Mouse (Mus musculus) T-helper 17 cell (primary cell): Measurements from ENCODE around the gene C5ar2.
"Not testable (repeated sequence)": the region's sequence is repeated elsewhere in the genome, so short reads cannot be mapped to it uniquely, and the experiment has no call there.

Source experiments
- in situ Hi-C, 2 experiments: fragments of 300-600 bp; cut with MboI, MseI; formaldehyde crosslinking; loops; 1 replicate in 1 of 2; 2 replicates in 1 of 2; pipeline ENCODE4 v1.15.1; 2025; ENCODE audit warnings: high pct_unique_total_duplicates in 2 of 2

Gene C5ar2

DNA sequence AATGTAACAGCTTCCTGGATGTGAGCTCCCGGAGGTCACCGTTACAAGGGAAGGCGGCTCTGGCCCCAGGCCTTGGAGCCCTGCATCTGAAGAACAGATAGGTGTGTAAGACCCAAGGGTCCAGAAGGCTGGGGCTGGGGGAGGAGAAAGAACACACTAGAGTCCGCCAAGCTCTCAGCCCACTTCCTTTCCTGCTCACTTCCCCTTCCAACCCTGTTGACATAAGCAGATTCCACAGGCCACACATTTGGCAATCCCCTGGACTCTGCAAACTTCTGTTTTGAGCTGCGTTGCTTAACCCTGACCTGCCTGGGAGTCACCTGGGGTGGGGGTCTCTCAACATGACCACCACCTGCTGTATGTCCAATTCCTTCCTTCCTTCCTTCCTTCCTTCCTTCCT is at the start of gene C5ar2:
C5ar2 (minus strand) TSS at position 88 of the 400 bp plus-strand sequence.
- in situ Hi-C loops, result no loop called here

DNA sequence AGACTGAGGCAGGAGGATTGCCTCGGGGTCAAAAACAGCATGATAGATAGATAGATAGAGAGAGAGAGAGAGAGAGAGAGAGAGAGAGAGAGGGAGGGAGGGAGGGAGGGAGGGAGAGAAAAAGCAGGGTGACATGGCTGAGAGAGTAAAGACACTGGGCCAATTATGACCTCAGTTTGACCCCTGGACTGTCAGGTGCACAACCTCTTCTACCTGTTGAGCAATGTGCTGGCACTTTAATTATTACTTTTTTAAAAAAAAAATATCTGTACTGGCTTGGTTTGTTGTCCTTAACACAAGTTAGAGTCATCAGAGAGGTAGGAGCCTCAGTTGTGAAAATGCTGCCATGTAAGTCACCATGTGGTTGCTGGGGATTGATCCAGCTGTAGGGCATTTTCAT is 43.8 kb upstream of the C5ar2 start:
- in situ Hi-C loops, result no loop called here

DNA sequence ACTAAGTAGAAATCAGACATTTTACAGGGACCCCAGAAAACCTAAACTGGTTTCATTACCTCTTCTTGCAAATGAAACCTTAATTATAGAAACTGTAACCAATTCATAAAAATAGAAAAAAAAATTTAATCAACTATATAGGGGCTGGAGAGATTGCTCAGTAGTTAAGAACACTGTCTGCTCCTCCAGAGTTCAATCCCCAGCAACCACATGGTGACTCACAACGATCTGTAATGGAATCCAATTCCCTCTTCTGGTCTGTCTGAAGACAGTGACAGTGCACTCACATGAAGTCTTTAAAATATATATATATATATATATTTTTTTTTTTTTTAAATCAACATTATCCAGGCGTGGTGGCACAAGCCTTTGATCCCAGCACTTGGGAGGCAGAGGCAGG is 43.1 kb upstream of the C5ar2 start:
- in situ Hi-C loops, result no loop called here

DNA sequence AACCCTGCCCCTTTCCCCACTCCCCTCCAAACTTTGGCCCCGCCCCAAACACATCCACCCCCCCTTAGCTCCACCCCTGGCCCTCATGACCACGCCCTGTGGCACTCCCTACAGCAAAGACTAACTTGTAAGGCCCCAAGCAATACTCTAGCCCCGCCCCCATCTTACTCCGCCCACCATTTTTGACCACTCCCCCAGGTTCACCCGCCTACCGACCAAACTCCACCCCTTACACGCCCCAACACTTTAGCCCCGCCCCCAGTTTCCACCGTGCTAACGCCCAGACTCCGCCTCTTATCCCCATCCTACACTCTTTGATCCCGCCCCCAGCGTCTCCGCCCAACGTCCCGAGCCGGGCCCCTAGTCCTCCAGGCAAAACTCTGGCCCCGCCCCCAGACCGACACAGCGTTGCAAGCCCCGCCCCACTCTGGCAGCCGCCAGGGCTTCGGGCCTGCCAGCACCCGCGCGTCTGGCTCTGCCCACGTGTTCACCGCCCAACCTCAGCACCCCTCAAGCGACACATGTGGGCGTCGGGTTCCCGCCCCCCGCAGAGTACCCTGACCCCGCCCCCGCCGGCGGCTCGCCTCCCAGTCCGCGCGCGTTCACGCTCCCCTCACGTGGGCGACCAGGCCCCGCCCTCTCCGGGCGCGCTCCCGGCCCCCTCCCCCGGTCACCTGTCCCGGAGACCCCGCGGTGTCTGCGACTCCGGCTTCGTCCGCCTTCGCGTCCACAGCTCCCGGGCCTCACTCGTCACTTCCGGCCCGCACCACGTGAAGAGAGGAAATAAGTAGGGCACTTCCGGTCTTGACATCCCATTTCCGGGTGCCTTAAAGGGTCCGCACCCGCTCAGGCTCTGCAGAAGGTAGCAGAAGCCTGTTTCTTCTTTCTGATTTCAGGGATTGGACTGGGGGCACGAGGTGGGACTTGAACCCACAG is 42.3 kb upstream of the C5ar2 start, which contains the start of gene Ccdc9:
Ccdc9 (minus strand) TSS at position 770 of the 936 bp plus-strand sequence.
- in situ Hi-C loops, result no loop called here

DNA sequence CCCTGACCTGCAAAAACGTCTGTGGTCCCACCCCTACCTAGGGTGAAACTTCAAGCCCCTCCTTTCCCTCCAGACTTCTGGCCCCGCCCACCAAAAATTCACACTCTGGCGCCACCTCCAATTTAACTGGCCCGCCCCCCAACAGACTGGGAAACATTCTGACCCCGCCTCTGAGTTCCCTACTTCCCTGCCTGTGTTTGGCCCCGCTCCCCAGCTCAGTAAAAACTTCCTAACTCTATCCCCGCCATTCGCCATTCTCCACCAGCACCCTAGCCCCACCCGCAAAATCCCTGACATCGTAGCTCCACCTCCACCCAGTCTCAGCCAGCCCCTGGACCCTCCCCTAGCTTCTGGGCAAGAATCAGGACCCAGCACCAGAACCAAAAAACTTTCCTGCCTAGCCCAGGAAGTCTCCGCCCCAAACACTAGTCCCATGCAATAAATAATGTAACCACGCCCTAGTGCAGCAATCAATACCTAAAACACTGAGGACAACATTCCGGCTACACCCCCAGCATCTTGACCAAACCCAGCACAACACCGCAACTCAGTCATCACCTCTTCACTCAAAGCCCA is 41.6 kb upstream of the C5ar2 start:
- in situ Hi-C loops, result no loop called here

DNA sequence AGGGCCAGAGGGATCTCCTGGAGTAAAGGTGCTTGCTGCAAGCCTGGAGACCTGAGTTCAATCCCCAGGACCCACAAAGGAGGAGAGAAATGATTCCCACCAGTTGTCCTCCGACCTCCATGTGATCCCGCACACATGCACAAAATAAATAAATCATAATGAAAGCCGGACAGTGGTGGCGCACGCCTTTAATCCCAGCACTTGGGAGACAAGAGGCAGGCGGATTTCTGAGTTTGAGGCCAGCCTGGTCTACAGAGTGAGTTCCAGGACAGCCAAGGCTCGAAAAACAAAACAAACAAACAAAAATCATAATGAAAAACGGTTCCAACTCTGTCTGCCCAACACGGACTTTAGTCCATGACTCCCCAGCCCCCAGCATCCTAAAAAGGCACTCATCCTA is 41.0 kb upstream of the C5ar2 start:
- in situ Hi-C loops, result no loop called here

DNA sequence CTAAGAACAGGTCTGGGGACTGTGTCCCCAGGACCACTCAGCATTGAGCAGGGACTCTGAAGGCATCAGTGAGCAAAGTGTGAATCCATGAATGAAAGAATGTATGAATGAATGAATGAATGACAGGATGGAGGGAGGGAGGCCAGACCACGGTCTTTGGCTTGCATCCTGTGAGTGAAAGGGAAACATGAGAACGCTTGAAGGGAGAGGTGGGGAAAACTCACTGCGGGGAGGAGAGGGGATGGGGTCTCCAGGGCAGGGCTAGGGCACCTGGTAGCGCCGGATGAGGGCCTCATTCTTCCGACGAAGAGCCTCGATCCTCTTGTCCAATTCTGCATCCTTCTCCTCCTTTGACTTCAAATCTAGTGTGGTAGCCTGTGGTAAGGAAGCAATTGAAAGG is 40.0 kb upstream of the C5ar2 start:
- in situ Hi-C loops, result no loop called here

DNA sequence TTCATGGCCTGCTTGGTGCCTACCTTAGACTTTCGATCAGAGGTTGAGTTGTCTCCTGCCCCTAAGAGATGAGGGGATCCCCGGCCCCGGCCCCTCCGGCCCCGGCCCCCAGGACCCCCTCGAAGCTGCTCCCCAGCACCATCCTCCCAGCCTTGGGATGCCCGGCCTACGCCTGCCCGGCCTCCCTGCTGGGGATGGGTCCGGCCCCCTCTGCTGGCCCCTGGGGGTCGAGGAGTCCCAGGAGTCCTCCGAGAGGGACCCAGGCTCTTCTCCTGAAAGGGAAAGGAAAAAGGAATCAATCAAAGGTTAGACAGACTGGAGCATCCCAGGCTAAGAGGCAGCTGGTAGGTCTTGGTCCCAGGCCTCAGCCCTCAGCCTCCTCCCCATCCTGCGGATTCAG is 38.4 kb upstream of the C5ar2 start:
- in situ Hi-C loops, result no loop called here

DNA sequence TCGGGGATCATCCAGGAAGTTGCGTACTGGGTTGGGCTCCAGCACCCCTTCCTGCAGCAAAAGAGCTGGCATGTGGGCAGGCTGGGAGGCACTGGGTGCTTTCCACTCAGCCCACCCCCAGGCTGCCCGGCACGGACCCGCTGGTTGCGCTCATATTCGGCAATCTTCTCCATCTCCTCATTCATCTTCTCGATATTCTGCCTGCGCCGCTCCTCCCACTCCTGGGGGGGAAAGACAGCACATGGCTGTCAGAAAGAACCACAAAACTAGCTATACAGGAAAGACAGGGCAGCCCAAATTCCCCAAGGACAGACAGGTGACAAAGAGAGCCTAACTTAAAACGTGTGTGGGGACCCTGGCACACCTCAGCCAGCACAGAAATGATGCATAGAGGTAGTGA is 36.8 kb upstream of the C5ar2 start:
- in situ Hi-C loops, result no loop called here

DNA sequence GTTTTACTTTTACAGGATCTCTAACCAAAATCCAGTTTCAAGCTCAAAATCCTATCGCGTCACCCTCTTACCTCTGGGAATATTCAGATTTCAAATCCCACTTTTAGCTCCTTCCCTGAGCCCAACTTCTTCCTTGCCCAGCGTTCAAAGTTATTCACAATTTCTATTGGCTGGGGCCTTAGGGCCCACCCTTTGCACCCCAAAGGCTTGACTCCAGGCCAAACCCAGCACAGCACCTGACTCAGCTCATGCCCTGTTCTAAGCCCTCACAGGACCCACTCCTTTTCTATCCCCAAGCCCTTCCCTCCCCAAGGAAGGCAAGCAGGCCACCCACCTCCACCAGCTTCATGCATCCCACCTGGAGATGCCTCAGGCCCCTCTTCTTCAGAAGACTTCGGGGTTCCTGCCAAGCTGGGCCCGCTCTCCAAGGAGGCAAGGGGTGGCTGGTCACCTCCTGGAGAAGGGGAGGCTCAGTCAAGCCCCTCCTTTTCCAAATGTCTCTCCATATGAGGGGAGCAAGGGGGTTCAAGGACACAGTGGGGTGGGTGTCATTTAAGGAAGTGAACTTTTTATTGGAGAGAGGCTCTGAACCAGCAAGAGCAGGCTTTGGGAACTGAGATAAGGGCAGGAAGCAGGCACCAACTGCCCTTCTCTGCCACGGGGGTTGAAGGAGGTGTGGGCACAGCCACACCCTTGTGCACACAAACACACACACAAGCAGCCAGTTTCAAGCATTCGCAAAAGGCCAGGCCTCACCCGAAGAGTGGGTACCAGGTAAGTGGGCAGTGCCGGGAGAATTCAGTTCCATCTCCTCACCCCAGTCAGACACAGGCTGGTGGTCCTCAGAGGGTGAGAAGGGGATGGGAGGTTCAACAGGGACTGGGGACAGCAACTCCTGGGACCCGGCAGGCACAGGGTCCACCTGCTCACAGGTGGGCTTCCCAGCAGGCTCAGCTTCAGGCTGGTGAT is 31.3 kb upstream of the C5ar2 start:
- in situ Hi-C loops, result no loop called here

DNA sequence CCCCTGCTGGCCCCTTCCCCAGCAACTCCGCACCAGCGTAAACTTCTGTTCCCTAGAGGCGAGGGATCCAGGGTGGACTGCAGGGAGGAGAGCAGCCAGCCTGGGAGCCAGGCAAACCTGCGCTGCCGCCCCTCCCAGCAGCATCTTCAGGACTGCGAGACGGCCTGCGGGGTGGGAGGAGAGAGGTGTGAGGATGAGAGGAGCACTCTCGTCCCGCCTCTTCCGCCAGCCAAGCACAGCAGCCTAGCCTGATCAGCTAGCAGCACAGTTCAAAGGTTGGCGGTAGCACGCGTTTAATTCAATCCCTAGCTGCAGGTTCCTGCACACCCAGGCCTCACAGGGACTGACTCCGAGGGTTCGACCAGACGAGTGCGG is 29.8 kb upstream of the C5ar2 start:
- in situ Hi-C loops, result no loop called here

DNA sequence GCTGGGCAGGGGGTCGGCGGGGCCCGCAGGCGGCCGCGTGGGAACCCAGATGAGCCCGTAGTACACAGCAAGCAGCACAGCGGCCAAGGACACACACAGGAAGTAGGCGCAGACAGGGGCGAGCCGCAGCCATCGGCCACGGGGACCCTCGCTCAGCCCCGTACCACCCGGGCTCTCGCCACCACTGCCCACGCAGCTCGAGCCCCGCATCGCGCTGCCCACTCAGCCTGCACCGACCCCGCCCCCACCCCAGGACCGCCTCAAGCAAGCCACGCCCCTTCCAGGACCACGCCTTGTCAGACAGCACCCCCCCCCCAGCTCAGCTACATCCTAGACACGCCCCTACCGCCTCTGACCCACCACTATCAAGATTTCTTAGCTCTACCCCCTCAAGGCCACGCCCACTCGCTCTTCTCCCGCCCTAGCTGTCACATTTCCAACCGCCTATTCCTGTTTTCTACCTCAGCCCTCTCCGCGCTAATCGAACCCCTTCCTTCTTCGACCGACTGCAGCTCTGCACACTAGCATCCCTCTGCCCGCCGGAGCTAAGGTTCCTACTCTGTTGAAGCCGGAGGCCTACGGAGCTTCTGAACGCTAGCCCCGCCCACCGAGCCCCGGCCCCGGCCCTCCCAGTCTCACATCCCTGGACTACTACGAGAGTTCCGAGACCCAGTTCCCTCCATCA is 29.3 kb upstream of the C5ar2 start, which contains the start of gene Inafm1:
Inafm1 (minus strand) TSS at position 537 of the 685 bp plus-strand sequence.
- in situ Hi-C loops, result no loop called here

DNA sequence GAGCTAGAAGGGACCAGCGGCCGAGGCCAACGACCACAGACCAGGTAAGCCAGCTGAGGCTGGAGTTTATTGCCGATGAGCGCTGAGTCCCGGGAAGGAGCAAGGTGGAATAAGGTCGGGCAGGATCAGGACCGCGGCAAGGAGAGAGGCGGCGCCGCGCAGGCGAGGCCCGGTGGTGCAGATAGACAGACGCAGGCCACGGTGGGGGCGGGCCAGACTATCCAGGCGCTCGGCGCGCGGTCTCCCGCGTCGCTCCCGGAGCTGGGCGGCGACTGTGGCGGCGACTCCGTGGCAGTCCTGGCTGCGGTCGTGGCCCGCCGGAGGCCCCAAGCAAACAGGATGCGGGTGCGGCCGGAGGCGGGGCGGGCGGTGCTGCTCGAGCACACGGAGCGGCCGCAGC is 28.7 kb upstream of the C5ar2 start:
- in situ Hi-C loops, result no loop called here

DNA sequence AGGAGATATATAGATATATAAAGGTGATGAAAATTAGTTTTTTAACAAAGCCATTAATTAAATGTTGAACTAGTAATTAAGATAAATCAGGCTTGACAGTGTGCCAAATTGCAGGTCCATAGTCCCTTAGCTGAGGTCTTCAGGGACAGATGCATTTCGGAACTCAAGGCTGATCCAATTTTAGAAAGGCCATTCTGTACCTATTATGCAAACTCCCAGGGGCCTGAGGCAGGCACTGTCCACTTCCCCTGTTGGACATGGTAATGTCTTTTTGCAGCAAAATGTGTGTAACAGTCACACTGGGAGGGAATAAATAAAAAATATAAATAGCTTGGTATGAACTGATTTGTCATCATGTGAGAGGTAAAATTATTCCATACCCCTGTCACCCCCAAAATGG is 27.2 kb upstream of the C5ar2 start:
- in situ Hi-C loops, result no loop called here

DNA sequence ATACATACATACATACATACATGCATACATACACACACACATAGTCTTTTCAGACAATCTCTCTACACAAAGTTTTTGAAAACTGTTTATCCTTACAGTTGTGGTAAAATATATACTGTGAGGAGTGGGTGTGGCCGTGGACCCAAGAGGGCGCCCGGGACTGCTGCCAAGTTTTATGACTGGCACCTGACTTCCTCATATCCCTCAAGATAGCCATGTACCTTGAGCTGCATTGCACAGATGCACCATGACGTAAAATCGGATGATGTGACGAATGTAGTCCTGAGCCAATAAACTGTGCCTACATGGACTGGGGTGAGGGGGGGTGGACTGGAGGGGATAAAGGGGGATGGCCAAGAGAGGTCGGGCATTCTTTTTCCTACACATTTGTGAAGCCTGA is 22.6 kb upstream of the C5ar2 start:
- in situ Hi-C loops, result not testable (repeated sequence)

DNA sequence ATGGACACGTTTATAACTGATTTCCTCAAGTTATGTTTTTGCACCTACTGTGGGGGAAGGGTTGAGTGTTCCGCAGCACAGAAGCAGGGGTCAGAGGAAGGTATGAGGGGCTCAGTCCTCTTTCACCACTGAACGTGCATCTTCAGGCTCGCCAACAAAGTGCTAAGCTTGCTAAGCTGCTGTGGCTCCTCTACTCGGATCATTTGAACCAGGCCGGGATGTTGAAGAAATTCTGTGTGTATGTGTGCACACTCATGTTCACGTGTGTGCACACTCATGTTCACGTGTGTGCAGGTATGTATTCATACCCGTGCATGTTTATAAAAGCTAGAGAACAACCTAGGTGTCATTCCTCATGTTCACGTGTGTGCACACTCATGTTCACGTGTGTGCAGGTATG is 21.9 kb upstream of the C5ar2 start:
- in situ Hi-C loops, result no loop called here

DNA sequence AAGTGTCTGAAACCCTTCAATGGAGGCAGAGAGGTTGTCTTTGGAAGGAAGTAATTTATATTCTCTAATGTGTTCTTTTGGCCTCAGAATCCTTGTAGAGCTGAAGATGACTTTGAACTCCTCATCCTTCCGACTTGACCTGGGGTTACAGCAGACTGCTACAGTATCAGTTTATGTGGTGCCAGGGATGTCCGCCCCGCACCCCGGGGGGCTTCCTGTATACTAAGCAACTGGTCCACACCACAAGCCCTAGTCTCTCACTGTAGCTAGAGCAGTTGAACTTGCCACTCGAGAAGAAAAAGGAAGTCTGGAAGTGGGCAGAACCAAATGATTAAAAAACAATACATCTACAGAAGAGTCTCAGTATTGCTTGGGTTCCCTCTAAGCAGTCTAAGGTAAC is 19.9 kb upstream of the C5ar2 start:
- in situ Hi-C loops, result loop anchor here in 1 of 2 experiments (5.0 kb wide), 1 partner anchor 72 kb away; no protein-coding TSS in a partner anchor

DNA sequence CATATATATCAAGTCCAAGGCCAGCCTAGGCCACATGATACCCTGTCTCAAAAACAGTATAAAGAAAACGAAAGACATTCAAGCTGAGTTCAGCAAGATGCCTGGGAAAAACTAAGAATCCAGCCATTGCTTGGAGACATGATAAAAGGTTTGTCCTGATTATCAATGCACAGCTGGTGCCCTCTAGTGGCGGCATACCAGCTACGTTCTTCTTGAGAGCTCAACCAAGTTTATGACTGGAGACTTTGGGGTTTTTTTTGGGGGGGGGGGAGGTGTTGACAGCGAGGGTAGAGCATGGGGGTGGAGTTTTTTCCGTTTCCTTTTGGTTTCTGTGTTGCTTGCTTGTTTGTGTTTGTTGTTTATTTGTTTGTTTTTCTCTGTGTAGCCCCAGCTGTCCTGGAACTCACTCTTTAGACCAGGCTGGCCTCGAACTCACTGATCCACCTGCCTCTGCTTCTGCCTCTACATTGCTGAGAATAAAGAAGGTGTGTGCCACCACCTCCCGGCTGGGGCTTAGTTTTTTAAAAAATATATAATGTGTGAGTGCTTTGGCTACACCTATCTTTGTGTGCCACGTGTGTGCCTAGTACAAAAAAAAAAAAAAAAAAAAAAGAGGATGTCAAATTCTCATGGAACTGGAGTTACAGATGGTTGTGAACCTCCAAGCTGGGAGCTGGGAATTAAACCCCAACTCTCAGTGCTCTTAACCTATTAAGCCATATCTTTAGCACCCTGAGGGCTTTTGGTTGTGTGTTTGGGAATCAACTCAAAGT is 19.2 kb upstream of the C5ar2 start:
- in situ Hi-C loops, result loop anchor here in 1 of 2 experiments (5.0 kb wide), 1 partner anchor 71 kb away; no protein-coding TSS in a partner anchor

DNA sequence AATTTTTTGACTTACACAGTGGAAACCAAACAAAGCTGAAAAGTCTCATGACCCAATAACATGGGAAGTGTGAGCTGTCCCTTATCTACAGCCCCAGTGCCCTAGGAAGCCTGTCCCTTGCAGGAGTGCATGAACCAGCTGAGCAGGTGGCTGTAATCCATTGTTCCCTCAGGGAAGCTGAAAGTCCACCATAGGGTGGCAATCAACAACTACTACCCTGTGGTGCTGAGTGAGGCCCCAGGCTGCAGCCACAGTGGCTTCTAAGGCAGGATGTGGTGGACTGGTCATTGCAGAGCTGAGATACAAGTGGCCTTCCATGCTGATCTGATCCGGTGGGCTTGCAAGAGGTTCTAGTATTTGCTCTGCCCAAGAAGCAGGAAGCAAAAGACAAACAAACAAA is 17.1 kb upstream of the C5ar2 start:
- in situ Hi-C loops, result loop anchor here in 1 of 2 experiments (5.0 kb wide), 1 partner anchor 69 kb away; no protein-coding TSS in a partner anchor

DNA sequence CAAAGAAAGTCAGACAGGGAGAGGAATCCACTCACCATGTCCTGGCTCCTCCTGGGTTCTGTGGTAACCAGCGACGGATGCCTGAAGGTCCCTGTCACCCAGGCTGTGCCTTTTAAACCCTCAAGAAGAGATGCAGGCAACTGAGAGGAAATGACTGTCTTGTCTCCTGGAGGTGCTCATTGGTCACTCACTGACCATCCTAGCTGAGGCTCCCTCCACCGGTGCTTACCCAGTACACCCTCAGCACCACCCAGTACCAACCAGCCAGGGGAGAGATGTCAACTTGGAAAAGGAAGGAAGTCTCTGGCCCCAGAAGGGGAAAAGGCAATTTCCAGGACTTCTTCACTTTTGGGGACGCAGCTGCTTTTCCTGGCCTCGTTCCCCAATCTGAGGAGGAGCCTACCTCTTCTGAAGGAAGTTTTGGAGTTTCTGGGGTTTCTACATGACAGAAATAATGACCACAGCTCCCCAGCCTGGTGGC is 15.2 kb upstream of the C5ar2 start, which contains the start of gene C5ar1:
C5ar1 (minus strand) TSS at position 431 of the 481 bp plus-strand sequence.
- in situ Hi-C loops, result no loop called here
